Mouse (Mus musculus) kidney, embryonic 15.5 days (tissue): ENCODE measurements at regions not wholly inside any gene's neighbourhood (a gene's known extent, or its start where the extent isn't known, plus 50 kb on each side); places are given as distances from the start of the nearest gene placed in this dataset.

Experiments
- ATAC-seq: fragments of 200-750 bp; cut with Nextera tagmentation; replicated peaks from 2 replicates; pipeline ENCODE4 v1.8.0; 2017; ENCODE audit warnings: moderate TSS enrichment; ENCODE audit not compliant: low FRiP score
- H3K27ac ChIP-seq: fragments of 300-500 bp; sonication (generic); 2 replicates; pipeline ENCODE4 v1.5.1; 2015; ENCODE audit warnings: mild to moderate bottlenecking, inconsistent platforms
- H3K27me3 ChIP-seq: fragments of 300-500 bp; sonication (generic); 2 replicates; pipeline ENCODE4 v1.6.1; 2015; ENCODE audit warnings: inconsistent platforms
- H3K36me3 ChIP-seq: fragments of 300-500 bp; sonication (generic); 2 replicates; pipeline ENCODE4 v1.6.1; 2015; ENCODE audit warnings: inconsistent platforms
- H3K4me1 ChIP-seq: fragments of 300-500 bp; sonication (generic); 2 replicates; pipeline ENCODE4 v1.6.1; 2015; ENCODE audit warnings: inconsistent platforms
- H3K4me2 ChIP-seq: fragments of 300-500 bp; sonication (generic); 2 replicates; pipeline ENCODE4 v1.6.1; 2015; ENCODE audit warnings: moderate library complexity, mild to moderate bottlenecking, inconsistent platforms
- H3K4me3 ChIP-seq: fragments of 300-500 bp; sonication (generic); replicated peaks from 2 replicates; pipeline ENCODE4 v1.5.1; 2015; ENCODE audit warnings: mild to moderate bottlenecking, inconsistent platforms
- H3K9ac ChIP-seq: fragments of 300-500 bp; sonication (generic); 2 replicates; pipeline ENCODE4 v1.6.1; 2015; ENCODE audit warnings: mild to moderate bottlenecking, inconsistent platforms
- H3K9me3 ChIP-seq: fragments of 300-500 bp; sonication (generic); replicated peaks from 2 replicates; pipeline ENCODE4 v1.6.1; 2016; ENCODE audit warnings: inconsistent platforms
- WGBS: fragments of 180-500 bp; shearing (Covaris S2); methylation state at CpG from one replicate; pipeline ENCODE4 v1.1.7; 2015; ENCODE audit warnings: mixed read lengths; 5-methylcytosine and 5-hydroxymethylcytosine counted together

GRCm38 (mm10) chr14:33804321-33804720 is 119.1 kb upstream of the Gdf10 start:
- H3K9me3 ChIP-seq = no peaks in the 10 kb centered on the region
- no peak overlapping the region for H3K4me3 ChIP-seq
- peaks cover 17% of the 10 kb centered on the region for H3K27me3 ChIP-seq
- no peak overlapping the region for H3K27ac ChIP-seq
- H3K4me2 ChIP-seq = no peak overlapping the region
- H3K36me3 ChIP-seq = no peaks in the 10 kb centered on the region
- H3K9ac ChIP-seq = no peak overlapping the region
- ATAC-seq = no peak
- H3K4me1 ChIP-seq = peaks cover 27% of the 10 kb centered on the region
- WGBS = 91% methylated on average over 3 of the region's 3 CpGs

DNA sequence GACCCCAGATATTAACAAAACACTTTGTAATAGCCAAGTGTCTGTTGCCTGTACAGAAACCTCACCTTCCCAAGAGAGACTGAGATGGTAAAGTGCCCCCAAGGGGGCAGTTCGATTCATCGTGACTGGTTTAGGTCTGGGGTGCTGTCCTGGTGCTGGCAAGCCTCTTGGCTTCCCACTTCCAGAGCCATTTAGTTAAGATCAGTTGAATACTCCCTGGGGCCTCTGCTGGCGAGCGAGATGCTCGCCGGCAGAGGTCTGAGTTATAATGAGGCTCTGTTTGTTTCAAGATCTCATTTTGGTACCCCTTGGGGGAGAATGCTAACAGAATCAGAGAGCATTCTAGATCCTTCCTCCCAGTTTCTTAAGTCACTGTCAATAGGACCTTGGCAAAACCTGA is 118.7 kb upstream of the Gdf10 start:
- H3K4me3 ChIP-seq = no peak overlapping the region
- no peak overlapping the region for H3K27ac ChIP-seq
- peaks cover 30% of the 10 kb centered on the region for H3K4me1 ChIP-seq
- H3K9me3 ChIP-seq = no peaks in the 10 kb centered on the region
- peaks cover 17% of the 10 kb centered on the region for H3K27me3 ChIP-seq
- WGBS = 66% methylated on average over 6 of the region's 6 CpGs
- no peaks in the 10 kb centered on the region for H3K36me3 ChIP-seq
- H3K4me2 ChIP-seq = no peak overlapping the region
- no peak overlapping the region for H3K9ac ChIP-seq
- no peak for ATAC-seq

DNA sequence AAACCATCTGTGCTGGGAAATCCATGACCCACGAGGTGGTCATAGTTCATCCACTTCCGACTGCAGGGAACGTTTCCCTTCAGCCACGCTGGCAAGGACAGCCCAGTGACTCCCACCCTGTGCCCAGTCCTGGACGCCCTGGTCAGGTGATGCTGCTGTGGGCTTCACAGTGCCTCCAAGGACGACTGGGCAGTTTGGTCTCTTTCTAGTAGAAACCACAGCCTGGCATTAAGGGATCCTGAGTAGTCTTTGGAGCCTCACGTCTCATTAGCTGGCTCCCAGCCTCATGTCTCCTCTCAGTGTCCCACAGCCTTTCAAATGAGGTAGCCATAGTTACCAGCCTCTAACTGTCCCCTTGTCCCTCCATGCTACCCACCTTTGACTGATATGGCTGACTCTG is 116.2 kb upstream of the Gdf10 start:
- Histone ChIP-seq H3K27me3 (peaks cover 4% of the 10 kb centered on the region; the same call in 1 of the 2 replicates), H3K4me2 (no peak overlapping the region), H3K27ac (no peak overlapping the region), H3K4me1 (peaks cover 30% of the 10 kb centered on the region), H3K36me3 (no peaks in the 10 kb centered on the region), H3K4me3 (no peak overlapping the region), H3K9ac (no peak overlapping the region), H3K9me3 (no peaks in the 10 kb centered on the region)
- ATAC-seq = no peak
- 47% methylated on average over 7 of the region's 7 CpGs for WGBS

- H3K27ac ChIP-seq = peak overlapping the region; percentile 75
- peaks cover 30% of the 10 kb centered on the region for H3K4me1 ChIP-seq
- no peaks in the 10 kb centered on the region for H3K36me3 ChIP-seq
- H3K4me3 ChIP-seq = no peak overlapping the region
- no peaks in the 10 kb centered on the region for H3K9me3 ChIP-seq
- no peak overlapping the region; the same call in 1 of the 2 replicates for H3K4me2 ChIP-seq
- H3K9ac ChIP-seq = no peak overlapping the region
- peak; percentile 84 for ATAC-seq
- 13% methylated on average over 11 of the region's 11 CpGs for WGBS
- H3K27me3 ChIP-seq = no peaks in the 10 kb centered on the region
These were observed 114.7 kb upstream of the Gdf10 start for GRCm38 (mm10) chr14:33808593-33809265.

- Histone ChIP-seq H3K27me3 (peaks cover 3% of the 10 kb centered on the region; the same call in 1 of the 2 replicates), H3K4me1 (peaks cover 38% of the 10 kb centered on the region), H3K36me3 (no peaks in the 10 kb centered on the region), H3K4me3 (no peak overlapping the region), H3K9ac (no peak overlapping the region), H3K27ac (no peak overlapping the region), H3K4me2 (no peak overlapping the region), H3K9me3 (no peaks in the 10 kb centered on the region)
- 88% methylated on average over 4 of the region's 4 CpGs for WGBS
- no peak for ATAC-seq
These were observed 112.8 kb upstream of the Gdf10 start for GRCm38 (mm10) chr14:33810584-33810983.

GRCm38 (mm10) chr14:33811241-33811640 is 112.1 kb upstream of the Gdf10 start:
- 76% methylated on average over 3 of the region's 3 CpGs for WGBS
- no peaks in the 10 kb centered on the region for H3K36me3 ChIP-seq

GRCm38 (mm10) chr14:33812266-33812665 is 111.1 kb upstream of the Gdf10 start:
- Histone ChIP-seq H3K4me2 (no peak overlapping the region), H3K4me1 (peaks cover 31% of the 10 kb centered on the region), H3K27me3 (peaks cover 8% of the 10 kb centered on the region; the same call in 1 of the 2 replicates), H3K27ac (no peak overlapping the region), H3K36me3 (no peaks in the 10 kb centered on the region), H3K4me3 (no peak overlapping the region), H3K9ac (no peak overlapping the region), H3K9me3 (no peaks in the 10 kb centered on the region)
- ATAC-seq = no peak
- WGBS = 70% methylated on average over 8 of the region's 8 CpGs

More at GRCm38 (mm10) chr14:33811241-33811640, 112.1 kb upstream of the Gdf10 start:
- no peak for ATAC-seq
- Histone ChIP-seq H3K4me3 (no peak overlapping the region), H3K9me3 (no peaks in the 10 kb centered on the region), H3K27me3 (peaks cover 4% of the 10 kb centered on the region; the same call in 1 of the 2 replicates), H3K9ac (no peak overlapping the region), H3K4me2 (no peak overlapping the region), H3K4me1 (peaks cover 34% of the 10 kb centered on the region), H3K27ac (no peak overlapping the region)

- peaks cover 26% of the 10 kb centered on the region for H3K4me1 ChIP-seq
- H3K27me3 ChIP-seq = peaks cover 10% of the 10 kb centered on the region; the same call in 1 of the 2 replicates
- H3K9me3 ChIP-seq = no peaks in the 10 kb centered on the region
- no peak overlapping the region for H3K4me3 ChIP-seq
- no peak for ATAC-seq
- no peak overlapping the region for H3K9ac ChIP-seq
- H3K4me2 ChIP-seq = no peak overlapping the region
- no peak overlapping the region for H3K27ac ChIP-seq
- 70% methylated on average over 4 of the region's 4 CpGs for WGBS
- no peaks in the 10 kb centered on the region for H3K36me3 ChIP-seq
These were observed 110.6 kb upstream of the Gdf10 start for GRCm38 (mm10) chr14:33812772-33813171.

DNA sequence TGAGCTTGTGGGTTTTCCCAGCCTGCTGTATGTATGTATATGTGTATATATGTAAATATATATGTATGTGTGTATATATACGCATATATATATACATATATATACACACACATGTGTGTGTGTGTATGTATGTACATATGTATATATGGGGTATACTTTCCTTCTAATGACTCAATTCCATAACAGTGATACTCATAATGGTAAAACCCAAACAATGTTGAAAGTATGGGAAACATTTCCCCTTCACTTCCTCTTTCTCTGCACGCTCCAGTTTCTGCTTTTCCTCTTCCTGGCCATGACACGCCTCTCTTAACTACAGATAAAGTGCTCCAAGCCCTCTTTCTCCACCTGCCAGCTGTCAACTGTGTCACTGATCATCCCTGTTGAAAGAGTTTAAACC is 110.1 kb upstream of the Gdf10 start:
- ATAC-seq = no peak
- no peak overlapping the region for H3K4me3 ChIP-seq
- peaks cover 10% of the 10 kb centered on the region; the same call in 1 of the 2 replicates for H3K27me3 ChIP-seq
- H3K27ac ChIP-seq = no peak overlapping the region
- H3K4me2 ChIP-seq = no peak overlapping the region
- no peaks in the 10 kb centered on the region for H3K9me3 ChIP-seq
- no peaks in the 10 kb centered on the region for H3K36me3 ChIP-seq
- H3K4me1 ChIP-seq = peaks cover 21% of the 10 kb centered on the region
- WGBS = 71% methylated on average over 3 of the region's 3 CpGs
- no peak overlapping the region for H3K9ac ChIP-seq

GRCm38 (mm10) chr14:33814107-33814506 is 109.3 kb upstream of the Gdf10 start:
- Histone ChIP-seq H3K36me3 (no peaks in the 10 kb centered on the region), H3K4me1 (peaks cover 13% of the 10 kb centered on the region), H3K4me3 (no peak overlapping the region), H3K9ac (no peak overlapping the region), H3K27me3 (peaks cover 10% of the 10 kb centered on the region; the same call in 1 of the 2 replicates), H3K27ac (0 out of 2 replicates have a peak overlapping the region, but pooled peaks have one; percentile 28), H3K9me3 (no peaks in the 10 kb centered on the region), H3K4me2 (no peak overlapping the region)
- ATAC-seq = no peak
- WGBS = 53% methylated on average over 1 of the region's 1 CpGs

DNA sequence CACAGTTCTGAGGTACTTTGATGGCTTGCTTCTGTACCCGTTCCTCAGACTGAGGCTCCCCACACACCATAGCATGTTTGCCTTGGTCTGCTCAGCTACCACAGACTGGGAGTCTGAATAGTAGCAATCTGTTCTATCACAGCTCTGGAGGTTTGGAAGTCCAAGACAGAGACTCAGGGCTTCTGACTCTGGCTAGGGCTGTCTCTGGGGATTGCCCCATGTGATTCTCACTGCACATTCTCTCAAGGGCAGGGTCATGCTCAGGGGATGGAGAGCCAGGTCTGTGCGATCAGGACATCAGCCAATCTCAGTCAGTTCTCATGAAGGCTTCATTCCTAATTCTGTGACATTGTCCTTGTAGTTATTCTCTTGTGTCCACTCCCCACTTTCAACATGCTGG is 108.8 kb upstream of the Gdf10 start:
- H3K4me3 ChIP-seq = no peak overlapping the region
- H3K9ac ChIP-seq = no peak overlapping the region
- no peaks in the 10 kb centered on the region for H3K9me3 ChIP-seq
- ATAC-seq = no peak
- H3K27ac ChIP-seq = 0 out of 2 replicates have a peak overlapping the region, but pooled peaks have one; percentile 28
- H3K27me3 ChIP-seq = peaks cover 10% of the 10 kb centered on the region; the same call in 1 of the 2 replicates
- H3K4me2 ChIP-seq = no peak overlapping the region
- H3K4me1 ChIP-seq = peaks cover 8% of the 10 kb centered on the region
- H3K36me3 ChIP-seq = no peaks in the 10 kb centered on the region
- 62% methylated on average over 2 of the region's 2 CpGs for WGBS

DNA sequence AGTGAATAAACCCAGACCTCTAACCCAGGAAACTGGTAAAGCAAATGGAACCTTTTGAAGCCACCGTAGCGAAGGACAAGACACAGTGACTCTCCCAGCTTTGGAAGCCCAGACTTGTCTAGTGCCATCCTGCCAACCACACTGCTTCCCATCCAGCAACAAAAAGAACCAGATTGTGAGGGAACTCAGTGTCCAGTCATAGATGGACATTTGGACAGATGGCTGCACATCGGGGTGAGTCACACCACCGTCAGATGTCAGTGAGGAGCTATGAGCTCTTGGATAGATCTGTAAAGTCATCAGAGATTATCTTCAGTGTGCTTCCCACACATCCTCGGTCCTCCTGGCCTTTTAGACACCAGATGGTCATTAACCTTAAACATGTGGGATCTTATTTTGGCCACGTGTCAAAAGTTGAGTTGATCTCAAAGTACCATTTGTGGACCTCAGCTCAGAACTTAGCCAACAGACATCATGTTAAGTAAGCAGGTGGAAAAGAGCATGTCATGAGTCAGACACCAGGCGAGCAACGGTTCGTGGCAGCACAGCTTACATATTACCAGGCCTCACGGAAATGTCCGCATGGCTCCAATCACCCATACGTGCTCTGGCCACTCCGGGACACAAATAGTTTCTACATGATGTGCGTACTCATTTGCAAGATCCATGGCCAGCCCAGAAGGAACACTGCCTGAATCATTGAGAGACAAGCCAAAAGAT is 102.7 kb upstream of the Gdf10 start:
- Histone ChIP-seq H3K9me3 (no peaks in the 10 kb centered on the region; the same call in 1 of the 2 replicates), H3K9ac (no peak overlapping the region), H3K27me3 (peaks cover 18% of the 10 kb centered on the region; the same call in 1 of the 2 replicates), H3K27ac (no peak overlapping the region), H3K4me2 (no peak overlapping the region), H3K4me1 (peaks cover 14% of the 10 kb centered on the region), H3K36me3 (no peaks in the 10 kb centered on the region), H3K4me3 (no peak overlapping the region)
- 82% methylated on average over 14 of the region's 14 CpGs for WGBS
- no peak for ATAC-seq
